Mouse (Mus musculus): Measurements from ENCODE around the gene Tnk1. TPM values are rescaled to one million over a fixed set of nuclear protein-coding genes. Genes with fewer than 3 reads are reported as not detected.

Tnk1 gene
- 3.4 and 8.1 TPM in 2 replicates for total RNA-seq (2012; rRNA removed)

DNA sequence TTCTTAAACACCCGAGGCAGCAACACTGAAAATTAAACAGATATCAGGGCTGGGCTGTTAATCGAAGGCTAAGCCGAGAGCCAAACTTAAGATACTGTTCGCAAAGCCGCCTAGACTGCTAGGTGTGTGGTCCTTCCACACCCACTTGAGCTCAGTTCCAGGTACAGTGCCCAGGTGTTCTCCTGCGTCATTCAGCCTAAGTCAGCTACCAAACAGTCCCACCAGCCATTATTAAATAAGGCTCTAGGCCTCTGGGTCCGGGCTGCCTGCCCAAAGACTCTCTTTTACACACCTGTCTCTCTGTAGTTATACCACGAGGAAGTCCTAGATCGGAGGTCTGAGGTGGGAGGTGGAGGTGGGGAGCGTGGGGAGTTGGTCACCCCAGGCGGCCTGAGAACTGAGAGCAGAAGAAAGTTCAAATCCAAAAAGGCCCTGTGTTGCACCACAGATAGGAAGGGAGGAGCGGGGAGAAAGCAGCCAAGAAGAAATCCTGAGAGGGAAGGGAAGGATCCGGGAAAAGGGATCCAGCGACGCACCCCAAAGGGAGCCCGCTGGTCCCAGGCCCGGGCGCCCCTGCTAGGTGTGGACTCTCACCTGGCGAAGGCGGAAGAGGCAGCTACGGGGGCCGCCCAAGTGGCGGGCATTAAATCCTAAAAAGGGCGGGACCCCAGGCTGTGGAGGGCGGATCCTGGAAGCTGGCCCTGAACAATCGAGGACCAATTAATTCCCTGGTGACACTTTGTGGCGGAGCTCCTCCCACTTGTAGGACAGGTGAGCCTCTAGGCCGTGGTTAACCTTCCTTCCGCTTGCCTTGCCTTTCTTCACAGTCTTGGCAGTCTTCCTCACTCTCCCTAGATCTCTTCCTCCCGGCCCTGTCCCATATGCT lies at the start of gene Tnk1:
Gene Tnk1, minus strand, starts transcription at position 618 of the 886 bp plus-strand sequence.
- Histone ChIP-seq H3K4me1 (ENCODE audit: control insufficient read depth in 2 of 2, insufficient read depth in 2 of 2, low read length in 2 of 2, poor library complexity in 1 of 2) (peaks cover 4 to 14% of the 10 kb centered on the region in 2 experiments; a peak in 2 of 4 replicates), H3K36me3 (ENCODE audit: control insufficient read depth, insufficient read depth, low read length, poor library complexity, severe bottlenecking) (peaks cover 4% of the 10 kb centered on the region; the same call in 1 of the 2 replicates), H3K4me3 (ENCODE audit: insufficient read depth in 1 of 2, low read depth in 1 of 2, low read length in 2 of 2, poor library complexity in 1 of 2, severe bottlenecking in 1 of 2) (peak within 1 kb of the TSS; percentile 53 to 65), H3K27ac (ENCODE audit: insufficient read depth, low read depth, low read length, poor library complexity, severe bottlenecking) (no peak within 1 kb of the TSS), H3K9ac (ENCODE audit: insufficient read depth, low read depth, low read length, poor library complexity, severe bottlenecking) (peak within 1 kb of the TSS; percentile 67), H3K9me3 (ENCODE audit: control insufficient read depth, insufficient read depth, low read depth, low read length) (no peaks in the 10 kb centered on the region)
- no peak for DNase-seq (ENCODE audit: low read depth, low spot score)
- TF ChIP-seq CHD2 (IDR thresholded peaks at IDR 0.05; ENCODE audit: low read depth, low read length), result no peak
- no peak for TF ChIP-seq ZC3H11A (IDR thresholded peaks at IDR 0.05; ENCODE audit: borderline replicate concordance, low read depth, low read length)
- TF ChIP-seq MAFK (IDR thresholded peaks at IDR 0.05; ENCODE audit: insufficient read depth, low read depth, low read length), result no peak
- no peak for TF ChIP-seq HCFC1 (IDR thresholded peaks at IDR 0.05; ENCODE audit: borderline replicate concordance, insufficient read depth, low read length)
- TF ChIP-seq ZNF384 (IDR thresholded peaks at IDR 0.05; ENCODE audit: low read depth, low read length), result no peak
- in situ Hi-C loops (cut with MboI; ENCODE audit: low sequenced_read_pairs in 2 of 2, unreplicated experiment in 2 of 2), result no loop called here

DNA sequence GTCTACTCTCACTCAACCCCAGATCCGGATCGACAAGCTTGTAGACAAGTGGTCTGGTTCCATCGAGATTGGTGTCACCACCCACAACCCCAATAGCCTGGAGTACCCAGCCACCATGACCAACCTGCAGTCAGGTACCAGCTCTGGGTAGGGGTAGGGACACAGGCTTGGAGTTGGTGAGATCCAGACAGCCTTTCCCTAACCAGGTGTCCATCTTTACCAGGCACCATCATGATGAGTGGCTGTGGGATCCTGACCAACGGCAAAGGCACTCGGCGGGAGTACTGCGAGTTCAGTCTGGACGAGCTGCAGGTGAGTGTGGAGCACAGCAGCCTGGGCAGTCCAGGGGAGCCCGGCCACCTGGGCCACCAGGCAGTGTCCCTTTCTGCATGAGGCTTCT lies 45.8 kb upstream of the Tnk1 start:
- TF ChIP-seq CHD2 (IDR thresholded peaks at IDR 0.05; ENCODE audit: low read depth, low read length), result no peak
- TF ChIP-seq ZC3H11A (IDR thresholded peaks at IDR 0.05; ENCODE audit: borderline replicate concordance, low read depth, low read length), result no peak
- TF ChIP-seq ZNF384 (IDR thresholded peaks at IDR 0.05; ENCODE audit: low read depth, low read length), result no peak
- no peak for TF ChIP-seq MAFK (IDR thresholded peaks at IDR 0.05; ENCODE audit: insufficient read depth, low read depth, low read length)
- TF ChIP-seq HCFC1 (IDR thresholded peaks at IDR 0.05; ENCODE audit: borderline replicate concordance, insufficient read depth, low read length), result no peak
- DNase-seq (ENCODE audit: low read depth, low spot score), result no peak
- no peak overlapping the region for H3K27ac ChIP-seq (ENCODE audit: insufficient read depth, low read depth, low read length, poor library complexity, severe bottlenecking)
- in situ Hi-C loops (cut with MboI; ENCODE audit: low sequenced_read_pairs in 2 of 2, unreplicated experiment in 2 of 2), result no loop called here
- no peaks in the 10 kb centered on the region for H3K9me3 ChIP-seq (ENCODE audit: control insufficient read depth, insufficient read depth, low read depth, low read length)
- H3K4me1 ChIP-seq (ENCODE audit: control insufficient read depth in 2 of 2, insufficient read depth in 2 of 2, low read length in 2 of 2, poor library complexity in 1 of 2), result peaks cover 3 to 12% of the 10 kb centered on the region in 2 experiments; a peak in 2 of 4 replicates
- no peak overlapping the region for H3K4me3 ChIP-seq (ENCODE audit: insufficient read depth in 1 of 2, low read depth in 1 of 2, low read length in 2 of 2, poor library complexity in 1 of 2, severe bottlenecking in 1 of 2)
- H3K9ac ChIP-seq (ENCODE audit: insufficient read depth, low read depth, low read length, poor library complexity, severe bottlenecking), result no peak overlapping the region
- H3K36me3 ChIP-seq (ENCODE audit: control insufficient read depth, insufficient read depth, low read length, poor library complexity, severe bottlenecking), result peaks cover 45% of the 10 kb centered on the region

DNA sequence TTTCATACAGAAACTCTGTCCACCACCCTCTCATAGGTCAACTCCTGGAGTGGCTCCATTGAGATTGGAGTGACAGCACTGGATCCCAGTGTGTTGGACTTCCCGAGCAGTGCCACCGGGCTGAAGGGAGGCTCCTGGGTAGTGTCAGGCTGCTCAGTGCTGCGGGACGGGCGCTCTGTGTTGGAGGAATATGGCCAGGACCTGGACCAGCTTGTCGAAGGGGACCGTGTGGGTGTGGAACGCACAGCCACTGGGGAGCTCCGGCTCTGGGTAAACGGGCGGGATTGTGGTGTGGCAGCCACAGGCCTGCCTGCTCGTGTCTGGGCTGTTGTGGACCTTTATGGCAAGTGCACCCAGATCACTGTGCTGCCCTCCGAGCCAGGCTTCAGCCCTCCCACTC lies 44.4 kb upstream of the Tnk1 start:
- peaks cover 34% of the 10 kb centered on the region for H3K36me3 ChIP-seq (ENCODE audit: control insufficient read depth, insufficient read depth, low read length, poor library complexity, severe bottlenecking)
- no peak overlapping the region for H3K27ac ChIP-seq (ENCODE audit: insufficient read depth, low read depth, low read length, poor library complexity, severe bottlenecking)
- in situ Hi-C loops (cut with MboI; ENCODE audit: low sequenced_read_pairs in 2 of 2, unreplicated experiment in 2 of 2), result no loop called here
- TF ChIP-seq HCFC1 (IDR thresholded peaks at IDR 0.05; ENCODE audit: borderline replicate concordance, insufficient read depth, low read length) (no peak), MAFK (IDR thresholded peaks at IDR 0.05; ENCODE audit: insufficient read depth, low read depth, low read length) (no peak), ZNF384 (IDR thresholded peaks at IDR 0.05; ENCODE audit: low read depth, low read length) (no peak), CHD2 (IDR thresholded peaks at IDR 0.05; ENCODE audit: low read depth, low read length) (no peak), ZC3H11A (IDR thresholded peaks at IDR 0.05; ENCODE audit: borderline replicate concordance, low read depth, low read length) (no peak)
- no peak for DNase-seq (ENCODE audit: low read depth, low spot score)
- H3K9ac ChIP-seq (ENCODE audit: insufficient read depth, low read depth, low read length, poor library complexity, severe bottlenecking), result peak overlapping the region; percentile 84; the same call in 1 of the 2 replicates
- H3K4me1 ChIP-seq (ENCODE audit: control insufficient read depth in 2 of 2, insufficient read depth in 2 of 2, low read length in 2 of 2, poor library complexity in 1 of 2), result peaks cover 3 to 19% of the 10 kb centered on the region in 2 experiments; a peak in 2 of 4 replicates
- no peaks in the 10 kb centered on the region for H3K9me3 ChIP-seq (ENCODE audit: control insufficient read depth, insufficient read depth, low read depth, low read length)
- H3K4me3 ChIP-seq (ENCODE audit: insufficient read depth in 1 of 2, low read depth in 1 of 2, low read length in 2 of 2, poor library complexity in 1 of 2, severe bottlenecking in 1 of 2), result peak overlapping the region; percentile 7 to 97; a peak in 2 of 4 replicates

DNA sequence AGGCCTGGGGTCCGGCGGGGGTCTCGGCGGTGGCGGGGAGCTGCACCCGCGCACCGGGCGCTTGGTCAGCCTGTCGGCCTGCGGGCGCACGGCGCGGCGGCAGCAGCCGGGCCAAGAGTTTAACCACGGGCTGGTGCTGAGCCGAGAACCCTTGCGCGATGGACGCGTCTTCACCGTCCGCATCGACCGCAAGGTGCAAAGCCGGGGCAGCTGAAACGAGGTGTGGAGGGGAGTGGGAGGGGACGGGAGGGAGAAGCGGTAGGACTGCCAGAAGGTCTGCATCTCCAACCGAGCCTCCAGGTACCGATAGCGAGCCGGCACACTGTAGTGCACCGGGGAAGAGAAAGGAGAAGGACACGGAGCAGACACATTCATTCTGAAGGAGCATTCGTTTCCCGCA lies 43.5 kb upstream of the Tnk1 start:
- TF ChIP-seq HCFC1 (IDR thresholded peaks at IDR 0.05; ENCODE audit: borderline replicate concordance, insufficient read depth, low read length) (no peak), CHD2 (IDR thresholded peaks at IDR 0.05; ENCODE audit: low read depth, low read length) (no peak), MAFK (IDR thresholded peaks at IDR 0.05; ENCODE audit: insufficient read depth, low read depth, low read length) (no peak), ZC3H11A (IDR thresholded peaks at IDR 0.05; ENCODE audit: borderline replicate concordance, low read depth, low read length) (no peak), ZNF384 (IDR thresholded peaks at IDR 0.05; ENCODE audit: low read depth, low read length) (no peak)
- H3K27ac ChIP-seq (ENCODE audit: insufficient read depth, low read depth, low read length, poor library complexity, severe bottlenecking), result peak overlapping the region; percentile 10; the same call in 1 of the 2 replicates
- DNase-seq (ENCODE audit: low read depth, low spot score), result no peak
- peak overlapping the region; percentile 97 to 99 for H3K4me3 ChIP-seq (ENCODE audit: insufficient read depth in 1 of 2, low read depth in 1 of 2, low read length in 2 of 2, poor library complexity in 1 of 2, severe bottlenecking in 1 of 2)
- H3K4me1 ChIP-seq (ENCODE audit: control insufficient read depth in 2 of 2, insufficient read depth in 2 of 2, low read length in 2 of 2, poor library complexity in 1 of 2), result peaks cover 3 to 21% of the 10 kb centered on the region in 2 experiments; a peak in 2 of 4 replicates
- in situ Hi-C loops (cut with MboI; ENCODE audit: low sequenced_read_pairs in 2 of 2, unreplicated experiment in 2 of 2), result no loop called here
- H3K9ac ChIP-seq (ENCODE audit: insufficient read depth, low read depth, low read length, poor library complexity, severe bottlenecking), result peak overlapping the region; percentile 84
- peaks cover 29% of the 10 kb centered on the region for H3K36me3 ChIP-seq (ENCODE audit: control insufficient read depth, insufficient read depth, low read length, poor library complexity, severe bottlenecking)
- H3K9me3 ChIP-seq (ENCODE audit: control insufficient read depth, insufficient read depth, low read depth, low read length), result no peaks in the 10 kb centered on the region
